Mouse (Mus musculus): Measurements from ENCODE around the gene Sbf1. TPM values are rescaled to one million over a fixed set of nuclear protein-coding genes. Genes with fewer than 3 reads are reported as not detected.

Gene Sbf1
- polyA plus RNA-seq, 1 experiment from 2014 or later, result 27.6 TPM

- DNase-seq (ENCODE audit: low spot score) (no peak), ATAC-seq (ENCODE audit: low FRiP score, low TSS enrichment) (no peak)
- Histone ChIP-seq H3K4me2 (replicated peaks; ENCODE audit: low read depth) (no peak within 1 kb of the TSS), H3K27me3 (ENCODE audit: control insufficient read depth, insufficient read depth, low read length) (no peaks in the 10 kb centered on the region), H3K9me3 (ENCODE audit: control insufficient read depth, low read length) (no peaks in the 10 kb centered on the region), H3K9ac (ENCODE audit: low read length) (no peak within 1 kb of the TSS), H3K27ac (replicated peaks) (no peak within 1 kb of the TSS), H3K36me3 (ENCODE audit: control insufficient read depth, insufficient read depth, low read length) (no peaks in the 10 kb centered on the region), H3K4me1 (replicated peaks; ENCODE audit: control insufficient read depth, insufficient read depth) (no peaks in the 10 kb centered on the region), H3K4me3 (ENCODE audit: low read depth, low read length) (no peak within 1 kb of the TSS)
- WGBS, result 82% methylated on average over 7 of the region's 7 CpGs
- TF ChIP-seq CTCF (IDR thresholded peaks at IDR 0.05; ENCODE audit: low read depth) (no peak), EP300 (optimal IDR thresholded peaks at IDR 0.05) (no peak)
Measured at GRCm38 (mm10) chr15:89334271-89334670, 19.2 kb upstream of the Sbf1 start, which contains the start of gene Miox. Gene Miox, plus strand, starts transcription at chr15:89334398.

- Histone ChIP-seq H3K4me1 (replicated peaks; ENCODE audit: control insufficient read depth, insufficient read depth) (no peaks in the 10 kb centered on the region), H3K9ac (ENCODE audit: low read length) (no peak overlapping the region), H3K4me3 (ENCODE audit: low read depth, low read length) (no peak overlapping the region), H3K36me3 (ENCODE audit: control insufficient read depth, insufficient read depth, low read length) (no peaks in the 10 kb centered on the region), H3K4me2 (replicated peaks; ENCODE audit: low read depth) (no peak overlapping the region), H3K27me3 (ENCODE audit: control insufficient read depth, insufficient read depth, low read length) (no peaks in the 10 kb centered on the region), H3K9me3 (ENCODE audit: control insufficient read depth, low read length) (no peaks in the 10 kb centered on the region), H3K27ac (replicated peaks) (no peak overlapping the region)
- DNase-seq (ENCODE audit: low spot score) (no peak), ATAC-seq (ENCODE audit: low FRiP score, low TSS enrichment) (no peak)
- TF ChIP-seq EP300 (optimal IDR thresholded peaks at IDR 0.05), result no peak
- 58% methylated on average over 5 of the region's 5 CpGs for WGBS
Measured at GRCm38 (mm10) chr15:89326441-89326840, 11.3 kb upstream of the Sbf1 start.

- Histone ChIP-seq H3K9ac (ENCODE audit: low read length) (no peak overlapping the region), H3K4me3 (ENCODE audit: low read depth, low read length) (no peak overlapping the region), H3K36me3 (ENCODE audit: control insufficient read depth, insufficient read depth, low read length) (no peaks in the 10 kb centered on the region), H3K4me2 (replicated peaks; ENCODE audit: low read depth) (peak overlapping the region; percentile 45; the same call in 1 of the 2 replicates), H3K9me3 (ENCODE audit: control insufficient read depth, low read length) (no peaks in the 10 kb centered on the region), H3K27ac (replicated peaks) (no peak overlapping the region), H3K4me1 (replicated peaks; ENCODE audit: control insufficient read depth, insufficient read depth) (no peaks in the 10 kb centered on the region), H3K27me3 (ENCODE audit: control insufficient read depth, insufficient read depth, low read length) (no peaks in the 10 kb centered on the region)
- no peak for ATAC-seq (ENCODE audit: low FRiP score, low TSS enrichment)
- TF ChIP-seq CTCF (IDR thresholded peaks at IDR 0.05; ENCODE audit: low read depth) (no peak), EP300 (optimal IDR thresholded peaks at IDR 0.05) (no peak)
- DNase-seq (ENCODE audit: low spot score), result no peak
- 94% methylated on average over 4 of the region's 4 CpGs for WGBS
Measured at GRCm38 (mm10) chr15:89323656-89324055, 8.5 kb upstream of the Sbf1 start.

- Histone ChIP-seq H3K4me3 (ENCODE audit: low read depth, low read length) (peak within 1 kb of the TSS; percentile 19; the same call in 1 of the 2 replicates), H3K36me3 (ENCODE audit: control insufficient read depth, insufficient read depth, low read length) (no peaks in the 10 kb centered on the region), H3K27me3 (ENCODE audit: control insufficient read depth, insufficient read depth, low read length) (no peaks in the 10 kb centered on the region), H3K4me2 (replicated peaks; ENCODE audit: low read depth) (peak within 1 kb of the TSS; percentile 45), H3K4me1 (replicated peaks; ENCODE audit: control insufficient read depth, insufficient read depth) (no peaks in the 10 kb centered on the region), H3K9me3 (ENCODE audit: control insufficient read depth, low read length) (no peaks in the 10 kb centered on the region), H3K9ac (ENCODE audit: low read length) (peak within 1 kb of the TSS; percentile 47), H3K27ac (replicated peaks) (no peak within 1 kb of the TSS)
- 9% methylated on average over 26 of the region's 26 CpGs for WGBS
- TF ChIP-seq CTCF (IDR thresholded peaks at IDR 0.05; ENCODE audit: low read depth) (no peak), EP300 (optimal IDR thresholded peaks at IDR 0.05) (no peak)
- ATAC-seq (ENCODE audit: low FRiP score, low TSS enrichment), result no peak
- no peak for DNase-seq (ENCODE audit: low spot score)
Measured at GRCm38 (mm10) chr15:89322670-89323522, 7.8 kb upstream of the Sbf1 start, which contains the start of gene Adm2. Gene Adm2, plus strand, starts transcription at chr15:89322720.

GRCm38 (mm10) chr15:89321264-89321663 is 6.2 kb upstream of the Sbf1 start:
- H3K9ac ChIP-seq (ENCODE audit: low read length), result no peak overlapping the region
- no peaks in the 10 kb centered on the region for H3K27me3 ChIP-seq (ENCODE audit: control insufficient read depth, insufficient read depth, low read length)
- no peaks in the 10 kb centered on the region for H3K9me3 ChIP-seq (ENCODE audit: control insufficient read depth, low read length)
- H3K4me3 ChIP-seq (ENCODE audit: low read depth, low read length), result no peak overlapping the region
- WGBS, result 78% methylated on average over 8 of the region's 8 CpGs
- DNase-seq (ENCODE audit: low spot score) (no peak), ATAC-seq (ENCODE audit: low FRiP score, low TSS enrichment) (no peak)
- no peak overlapping the region for H3K27ac ChIP-seq (replicated peaks)
- no peak for TF ChIP-seq CTCF (IDR thresholded peaks at IDR 0.05; ENCODE audit: low read depth)
- TF ChIP-seq EP300 (optimal IDR thresholded peaks at IDR 0.05), result no peak
- no peaks in the 10 kb centered on the region for H3K36me3 ChIP-seq (ENCODE audit: control insufficient read depth, insufficient read depth, low read length)
- no peaks in the 10 kb centered on the region for H3K4me1 ChIP-seq (replicated peaks; ENCODE audit: control insufficient read depth, insufficient read depth)
- no peak overlapping the region for H3K4me2 ChIP-seq (replicated peaks; ENCODE audit: low read depth)

GRCm38 (mm10) chr15:89316146-89316545 is 1.0 kb upstream of the Sbf1 start:
- Histone ChIP-seq H3K27me3 (ENCODE audit: control insufficient read depth, insufficient read depth, low read length) (no peaks in the 10 kb centered on the region), H3K4me1 (replicated peaks; ENCODE audit: control insufficient read depth, insufficient read depth) (peaks cover 2% of the 10 kb centered on the region; the same call in 1 of the 2 replicates), H3K9me3 (ENCODE audit: control insufficient read depth, low read length) (no peaks in the 10 kb centered on the region), H3K4me3 (ENCODE audit: low read depth, low read length) (no peak overlapping the region), H3K27ac (replicated peaks) (no peak overlapping the region), H3K36me3 (ENCODE audit: control insufficient read depth, insufficient read depth, low read length) (no peaks in the 10 kb centered on the region), H3K9ac (ENCODE audit: low read length) (no peak overlapping the region), H3K4me2 (replicated peaks; ENCODE audit: low read depth) (no peak overlapping the region)
- WGBS, result 65% methylated on average over 11 of the region's 11 CpGs
- ATAC-seq (ENCODE audit: low FRiP score, low TSS enrichment) (no peak), DNase-seq (ENCODE audit: low spot score) (no peak)
- TF ChIP-seq CTCF (IDR thresholded peaks at IDR 0.05; ENCODE audit: low read depth) (peak; percentile 58), EP300 (optimal IDR thresholded peaks at IDR 0.05) (no peak)
